Mouse (Mus musculus) stomach, postnatal 0 days (tissue): Measurements from ENCODE around the gene Prph. TPM values are rescaled to one million over a fixed set of nuclear protein-coding genes. Genes with fewer than 3 reads are reported as not detected.

Experiments used
- ATAC-seq: fragments of 200-750 bp; cut with Nextera tagmentation; 2 replicates; pipeline ENCODE4 v1.8.0; 2017; ENCODE audit not compliant: low FRiP score, low TSS enrichment
- DNase-seq: peaks from one replicate; pipeline ENCODE4 v3.0.0-alpha.2; 2016; ENCODE audit warnings: low spot score
- H3K27ac ChIP-seq: fragments of 300-500 bp; sonication (generic); replicated peaks from 2 replicates; pipeline ENCODE4 v1.5.1; 2014; ENCODE audit warnings: mild to moderate bottlenecking, control low read depth
- H3K27me3 ChIP-seq: fragments of 300-500 bp; sonication (generic); 2 replicates; pipeline ENCODE4 v1.6.1; 2014; ENCODE audit warnings: low read length; ENCODE audit not compliant: control insufficient read depth, insufficient read depth
- H3K36me3 ChIP-seq: fragments of 300-500 bp; sonication (generic); 2 replicates; pipeline ENCODE4 v1.6.1; 2014; ENCODE audit warnings: low read length, mixed read lengths; ENCODE audit not compliant: control insufficient read depth, insufficient read depth
- H3K4me1 ChIP-seq: fragments of 300-500 bp; sonication (generic); replicated peaks from 2 replicates; pipeline ENCODE4 v1.6.1; 2014; ENCODE audit warnings: antibody characterized with exemption; ENCODE audit not compliant: control insufficient read depth, insufficient read depth
- H3K4me2 ChIP-seq: fragments of 300-500 bp; sonication (generic); replicated peaks from 2 replicates; pipeline ENCODE4 v1.6.1; 2014; ENCODE audit warnings: low read depth, mild to moderate bottlenecking, control low read depth, moderate library complexity
- H3K4me3 ChIP-seq: fragments of 300-500 bp; sonication (generic); 2 replicates; pipeline ENCODE4 v1.5.1; 2014; ENCODE audit warnings: low read depth, low read length, control low read depth
- H3K9ac ChIP-seq: fragments of 300-500 bp; sonication (generic); 2 replicates; pipeline ENCODE4 v1.6.1; 2014; ENCODE audit warnings: mild to moderate bottlenecking, low read length, control low read depth, mixed read lengths
- H3K9me3 ChIP-seq: fragments of 300-500 bp; sonication (generic); 2 replicates; pipeline ENCODE4 v1.6.1; 2016; ENCODE audit warnings: low read length; ENCODE audit not compliant: control insufficient read depth
- CTCF ChIP-seq: IDR thresholded peaks from 2 replicates; pipeline ENCODE4 v1.5.1; 2016; ENCODE audit warnings: antibody characterized with exemption, low read depth, mild to moderate bottlenecking, moderate library complexity
- EP300 ChIP-seq: optimal IDR thresholded peaks from 2 replicates; pipeline ENCODE3; 2016; ENCODE audit warnings: antibody characterized with exemption
- WGBS: fragments of 180-500 bp; shearing (Covaris S2); extraction: QIAGEN DNeasy Blood & Tissue Kit; methylation state at CpG from one replicate; pipeline ENCODE4 v1.1.7; 2014; 5-methylcytosine and 5-hydroxymethylcytosine counted together
- polyA plus RNA-seq: library from polyadenylated mRNA; unstranded; fragments of >200 nt; fragmentation: Nextera tagmentation; extraction: Ambion mirVana; gene quantifications from 2 replicates; pipeline ENCODE4 v1.2.1, GENCODE M21; 2015

Gene Prph
- polyA plus RNA-seq, 1 experiment from 2014 or later: 25.7 TPM

DNA sequence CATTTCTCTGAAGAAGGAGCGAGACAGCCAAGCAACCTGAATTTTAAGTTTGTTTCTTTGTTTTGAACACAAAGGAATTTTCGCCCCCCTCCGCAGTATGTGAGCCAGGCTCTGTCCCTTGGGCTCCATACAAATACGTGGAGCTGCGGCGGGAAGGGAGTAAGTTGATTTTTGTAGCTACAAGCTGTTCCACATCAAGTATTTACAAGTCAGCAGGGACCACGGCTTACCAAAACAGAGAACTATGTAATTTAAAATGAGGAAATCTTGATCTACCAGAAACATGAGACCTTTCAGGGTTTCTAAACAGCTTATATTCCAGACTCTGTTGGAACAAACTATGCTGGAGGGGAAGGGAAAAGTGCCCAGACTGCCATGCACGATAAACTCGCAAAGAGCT lies 37.0 kb upstream of the Prph start:
- H3K9ac ChIP-seq: no peak overlapping the region
- no peak for DNase-seq
- WGBS: 54% methylated on average over 9 of the region's 9 CpGs
- ATAC-seq: no peak
- H3K27ac ChIP-seq: no peak overlapping the region
- H3K4me3 ChIP-seq: no peak overlapping the region
- no peaks in the 10 kb centered on the region for H3K9me3 ChIP-seq
- H3K36me3 ChIP-seq: no peaks in the 10 kb centered on the region
- H3K4me2 ChIP-seq: no peak overlapping the region
- H3K27me3 ChIP-seq: no peaks in the 10 kb centered on the region
- no peaks in the 10 kb centered on the region for H3K4me1 ChIP-seq
- TF ChIP-seq CTCF (no peak), EP300 (no peak)

DNA sequence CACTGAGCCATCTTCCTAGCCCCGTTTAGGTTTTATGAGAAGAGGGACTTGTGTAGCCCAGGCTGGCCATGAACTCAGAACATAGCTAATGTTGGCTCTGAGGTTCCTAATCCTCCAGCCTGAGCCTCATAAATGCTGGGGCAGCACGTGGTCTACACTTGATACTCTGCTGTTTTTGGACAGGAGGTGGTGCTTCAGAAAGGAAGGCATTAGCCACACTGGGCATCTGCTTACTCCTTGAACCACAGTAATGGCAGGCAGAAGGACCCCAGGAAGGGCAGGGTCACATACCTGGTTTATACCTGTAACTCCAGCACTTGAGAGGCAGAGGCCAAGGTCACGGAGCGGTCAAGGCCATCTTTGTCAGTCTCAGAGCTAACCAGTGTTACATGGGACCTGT lies 36.3 kb upstream of the Prph start:
- ATAC-seq (no peak), DNase-seq (no peak)
- peak overlapping the region; percentile 6; the same call in 1 of the 2 replicates for H3K4me3 ChIP-seq
- 85% methylated on average over 4 of the region's 4 CpGs for WGBS
- H3K9me3 ChIP-seq: no peaks in the 10 kb centered on the region
- no peak overlapping the region for H3K4me2 ChIP-seq
- peak overlapping the region; percentile 78 for H3K27ac ChIP-seq
- no peak overlapping the region for H3K9ac ChIP-seq
- TF ChIP-seq CTCF: no peak
- no peak for TF ChIP-seq EP300
- no peaks in the 10 kb centered on the region for H3K27me3 ChIP-seq
- no peaks in the 10 kb centered on the region for H3K4me1 ChIP-seq
- no peaks in the 10 kb centered on the region for H3K36me3 ChIP-seq

GRCm38 (mm10) chr15:99019436-99019835 lies 35.5 kb upstream of the Prph start:
- DNase-seq (no peak), ATAC-seq (no peak)
- Histone ChIP-seq H3K4me3 (no peak overlapping the region), H3K27me3 (no peaks in the 10 kb centered on the region), H3K9me3 (no peaks in the 10 kb centered on the region), H3K27ac (peak overlapping the region; percentile 78), H3K36me3 (no peaks in the 10 kb centered on the region), H3K9ac (no peak overlapping the region), H3K4me2 (peak overlapping the region; percentile 23; the same call in 1 of the 2 replicates), H3K4me1 (no peaks in the 10 kb centered on the region)
- TF ChIP-seq EP300 (no peak), CTCF (no peak)
- WGBS: 55% methylated on average over 8 of the region's 8 CpGs

DNA sequence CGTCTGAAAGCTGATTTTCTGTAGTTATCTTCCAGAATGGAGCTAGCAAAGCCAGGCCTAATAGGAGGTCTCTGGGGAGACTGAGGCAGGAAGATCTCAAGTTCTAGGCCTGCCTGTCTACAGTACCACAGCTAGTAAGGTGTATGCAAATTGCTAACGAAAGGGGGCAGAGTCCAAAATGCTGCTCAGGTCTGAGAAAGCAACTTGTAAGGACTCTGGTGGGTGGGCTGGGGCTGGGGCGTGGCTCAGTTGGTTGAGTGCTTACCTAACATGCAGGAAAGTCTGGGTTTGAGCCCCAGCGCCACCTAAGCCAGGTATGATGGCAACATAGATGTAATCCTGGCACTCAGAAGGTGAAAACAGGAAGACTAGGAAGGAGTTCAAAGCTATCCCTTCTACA lies 34.8 kb upstream of the Prph start:
- Histone ChIP-seq H3K27ac (no peak overlapping the region), H3K4me2 (no peak overlapping the region), H3K9ac (no peak overlapping the region), H3K4me1 (no peaks in the 10 kb centered on the region), H3K9me3 (no peaks in the 10 kb centered on the region), H3K4me3 (no peak overlapping the region), H3K36me3 (no peaks in the 10 kb centered on the region), H3K27me3 (no peaks in the 10 kb centered on the region)
- TF ChIP-seq CTCF (no peak), EP300 (no peak)
- ATAC-seq: no peak
- 93% methylated on average over 4 of the region's 4 CpGs for WGBS
- no peak for DNase-seq

GRCm38 (mm10) chr15:99021255-99021654 lies 33.7 kb upstream of the Prph start:
- no peak overlapping the region for H3K27ac ChIP-seq
- H3K9ac ChIP-seq: no peak overlapping the region
- H3K4me3 ChIP-seq: no peak overlapping the region
- H3K27me3 ChIP-seq: no peaks in the 10 kb centered on the region
- no peaks in the 10 kb centered on the region for H3K9me3 ChIP-seq
- H3K36me3 ChIP-seq: no peaks in the 10 kb centered on the region
- DNase-seq: no peak
- no peaks in the 10 kb centered on the region for H3K4me1 ChIP-seq
- TF ChIP-seq EP300 (no peak), CTCF (no peak)
- no peak for ATAC-seq
- WGBS: 95% methylated on average over 7 of the region's 7 CpGs
- H3K4me2 ChIP-seq: no peak overlapping the region

- no peak for ATAC-seq
- H3K9ac ChIP-seq: no peak overlapping the region
- no peaks in the 10 kb centered on the region for H3K36me3 ChIP-seq
- H3K9me3 ChIP-seq: no peaks in the 10 kb centered on the region
- WGBS: 20% methylated on average over 7 of the region's 8 CpGs
- peak; percentile 86 for DNase-seq
- TF ChIP-seq CTCF (peak; percentile 83), EP300 (no peak)
- no peak overlapping the region for H3K27ac ChIP-seq
- no peaks in the 10 kb centered on the region for H3K27me3 ChIP-seq
- no peaks in the 10 kb centered on the region for H3K4me1 ChIP-seq
- H3K4me2 ChIP-seq: no peak overlapping the region
- H3K4me3 ChIP-seq: no peak overlapping the region
Measured at GRCm38 (mm10) chr15:99024668-99025314, 30.2 kb upstream of the Prph start.
